Mouse (Mus musculus) liver, embryonic 14.5 days (tissue): ENCODE measurements at regions not wholly inside any gene's neighbourhood (a gene's known extent, or its start where the extent isn't known, plus 50 kb on each side); places are given as distances from the start of the nearest gene placed in this dataset.

Experiments used
- CTCF ChIP-seq: IDR thresholded peaks from 2 replicates; pipeline ENCODE4 v1.5.1; 2016; ENCODE audit warnings: antibody characterized with exemption, low read depth, control low read depth
- EP300 ChIP-seq: IDR thresholded peaks from 2 replicates; pipeline ENCODE4 v1.6.1; 2016; ENCODE audit warnings: antibody characterized with exemption, low read depth

GRCm38 (mm10) chr2:170219161-170219581, 71.3 kb upstream of the Zfp217 start:
- TF ChIP-seq CTCF (no peak), EP300 (no peak)
